Mouse (Mus musculus) megakaryocyte-erythroid progenitor cell, adult 5 weeks (primary cell): Measurements from ENCODE around the gene Nek9. TPM values are rescaled to one million over a fixed set of nuclear protein-coding genes. Genes with fewer than 3 reads are reported as not detected.

Experiments
- polyA plus RNA-seq: library from polyadenylated mRNA; stranded (reverse); fragments of >175 nt; gene quantifications from 2 replicates; pipeline ENCODE4 v1.2.3, GENCODE M21; 2012

The Nek9 gene
- 9.7 and 12.2 TPM in 2 replicates for polyA plus RNA-seq

GRCm38 (mm10) chr12:85339243-85339729 lies at the start of gene Nek9:
TSS of gene Nek9 (minus strand) at chr12:85339362.

DNA sequence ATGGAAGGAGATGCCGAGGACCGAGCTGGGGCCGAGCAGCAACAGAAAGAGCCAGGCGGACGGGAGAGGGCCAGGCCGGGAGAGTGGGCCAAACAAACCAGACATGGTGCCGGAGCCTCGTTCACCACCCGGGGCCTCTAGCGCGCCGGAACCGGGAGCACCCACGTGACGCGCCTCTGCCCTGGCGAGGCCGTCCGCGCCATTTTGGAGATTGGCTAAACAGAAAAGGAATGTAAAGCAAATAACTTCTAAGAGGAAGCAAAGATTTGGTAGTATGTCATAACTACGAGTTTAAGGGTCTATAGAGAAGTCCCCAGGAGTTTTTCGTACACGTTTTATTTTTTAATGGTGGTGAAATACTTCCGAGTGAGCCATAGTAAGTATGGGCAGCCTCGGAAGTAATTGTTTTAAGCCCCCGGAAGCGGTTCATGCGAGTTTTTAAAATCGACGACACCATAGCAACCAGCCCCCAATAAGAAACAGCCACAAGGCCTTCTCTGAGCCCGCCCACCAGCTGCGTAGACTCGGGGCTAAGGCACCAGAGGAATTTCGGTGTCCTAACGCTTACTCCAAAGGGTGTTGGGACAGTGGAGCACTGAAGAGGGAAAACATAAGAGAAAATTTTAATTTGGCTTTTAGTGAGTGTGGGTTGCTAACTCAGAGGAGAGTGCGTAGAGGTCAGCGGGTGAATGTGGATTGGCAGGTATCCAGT lies 35.6 kb upstream of the Nek9 start, which contains the start of gene Tmed10:
TSS of gene Tmed10 (minus strand) at position 287 of the 712 bp plus-strand sequence.

GRCm38 (mm10) chr12:85288486-85289156 lies 50.5 kb downstream of the Nek9 start, which contains the start of gene Zc2hc1c:
TSS of gene Zc2hc1c (plus strand) at chr12:85288591.

GRCm38 (mm10) chr12:85287809-85288485 lies 51.2 kb downstream of the Nek9 start, which contains the start of gene Acyp1:
TSS of gene Acyp1 (minus strand) at chr12:85288438.

GRCm38 (mm10) chr12:85270319-85270718 lies 68.8 kb downstream of the Nek9 start, which contains the start of gene Mlh3:
TSS of gene Mlh3 (minus strand) at chr12:85270599.

Other genes starting within 250 kb of the Nek9 start
- 1.6 and 1.9 TPM in 2 replicates for gene Prox2, start 228.6 kb downstream of the Nek9 start, polyA plus RNA-seq
- 494 and 513 TPM in 2 replicates for gene Dlst, start 228.5 kb downstream of the Nek9 start, polyA plus RNA-seq
- 0.27 and 0.35 TPM in 2 replicates for gene Rps6kl1, start 188.1 kb downstream of the Nek9 start, polyA plus RNA-seq
- 0.32 and 0.35 TPM in 2 replicates for gene Pgf, start 161.6 kb downstream of the Nek9 start, polyA plus RNA-seq
- gene Eif2b2, start 119.9 kb downstream of the Nek9 start, polyA plus RNA-seq, result 234 and 376 TPM in 2 replicates
- gene Mlh3, start 68.8 kb downstream of the Nek9 start, polyA plus RNA-seq, result 0.48 and 0.49 TPM in 2 replicates
- 39.7 and 46.6 TPM in 2 replicates for gene Acyp1, start 50.9 kb downstream of the Nek9 start, polyA plus RNA-seq
- 0.02 and 0.04 TPM in 2 replicates for gene Zc2hc1c, start 50.8 kb downstream of the Nek9 start, polyA plus RNA-seq
- gene Tmed10, start 35.5 kb upstream of the Nek9 start, polyA plus RNA-seq, result 299 and 389 TPM in 2 replicates
- 731 and 1,708 TPM in 2 replicates for gene Fos, start 134.5 kb upstream of the Nek9 start, polyA plus RNA-seq